Mouse (Mus musculus): ENCODE measurements around the gene Noxo1.
"Not testable (repeated sequence)": the region's sequence is repeated elsewhere in the genome, so short reads cannot be mapped to it uniquely, and the experiment has no call there.

The Noxo1 gene

GRCm38 (mm10) chr17:24696011-24696697, at the start of gene Noxo1, which contains the start of gene Gfer:
Gene Noxo1 (plus strand): TSS chr17:24696234.
Gene Gfer (minus strand): TSS chr17:24696156.
- peak; percentile 84 for DNase-seq

- DNase-seq, result no peak
Measured at GRCm38 (mm10) chr17:24646381-24646780, 49.7 kb upstream of the Noxo1 start.

GRCm38 (mm10) chr17:24647493-24647892, 48.5 kb upstream of the Noxo1 start:
- DNase-seq, result no peak

GRCm38 (mm10) chr17:24648731-24649377, 47.2 kb upstream of the Noxo1 start:
- no peak for DNase-seq

GRCm38 (mm10) chr17:24649581-24650069, 46.4 kb upstream of the Noxo1 start:
- DNase-seq, result peak; percentile 61

GRCm38 (mm10) chr17:24650070-24650616, 45.9 kb upstream of the Noxo1 start, which contains the start of gene Slc9a3r2:
Gene Slc9a3r2 (minus strand): TSS chr17:24650327.
- peak; percentile 51 for DNase-seq

- no peak for DNase-seq
Measured at GRCm38 (mm10) chr17:24650766-24651165, 45.3 kb upstream of the Noxo1 start.

- no peak for DNase-seq
Measured at GRCm38 (mm10) chr17:24651835-24652234, 44.2 kb upstream of the Noxo1 start.

GRCm38 (mm10) chr17:24653967-24654710, 41.9 kb upstream of the Noxo1 start:
- DNase-seq, result peak; percentile 73

GRCm38 (mm10) chr17:24654969-24655368, 41.1 kb upstream of the Noxo1 start:
- DNase-seq, result no peak

- no peak for DNase-seq
Measured at GRCm38 (mm10) chr17:24658017-24658758, 37.8 kb upstream of the Noxo1 start, which contains the start of gene Npw. Gene Npw (minus strand): TSS chr17:24658457.

- not testable (repeated sequence) for DNase-seq
Measured at GRCm38 (mm10) chr17:24667011-24667410, 29.0 kb upstream of the Noxo1 start.

GRCm38 (mm10) chr17:24667416-24667815, 28.6 kb upstream of the Noxo1 start:
- DNase-seq, result peak; percentile 85

- not testable (repeated sequence) for DNase-seq
Measured at GRCm38 (mm10) chr17:24669214-24669544, 26.9 kb upstream of the Noxo1 start.

- DNase-seq, result peak; percentile 94
Measured at GRCm38 (mm10) chr17:24669545-24670245, 26.3 kb upstream of the Noxo1 start, which contains the start of gene Zfp598. Gene Zfp598 (plus strand): TSS chr17:24669687.

GRCm38 (mm10) chr17:24670246-24670844, 25.7 kb upstream of the Noxo1 start:
- DNase-seq, result no peak

- no peak for DNase-seq
Measured at GRCm38 (mm10) chr17:24671346-24671745, 24.7 kb upstream of the Noxo1 start.

GRCm38 (mm10) chr17:24672141-24672540, 23.9 kb upstream of the Noxo1 start:
- peak; percentile 70 for DNase-seq

- no peak for DNase-seq
Measured at GRCm38 (mm10) chr17:24674277-24674676, 21.8 kb upstream of the Noxo1 start.

GRCm38 (mm10) chr17:24676187-24676586, 19.8 kb upstream of the Noxo1 start:
- DNase-seq, result peak; percentile 78

- DNase-seq, result no peak
Measured at GRCm38 (mm10) chr17:24676877-24677276, 19.2 kb upstream of the Noxo1 start.

All from kidney, adult 9 months (tissue).